Mouse (Mus musculus) urinary bladder, postnatal 4 days (tissue): ENCODE data around the gene Dpm3.

Experiments used
- DNase-seq, 2 experiments: peaks; one replicate each; pipeline ENCODE4 v3.0.0; 2021 to 2022; ENCODE audit warnings: low spot score in 2 of 2

Gene Dpm3

GRCm38 (mm10) chr3:89295685-89296230 lies 36.6 kb downstream of the Dpm3 start:
- DNase-seq: no peak

- no peak for DNase-seq
Measured at GRCm38 (mm10) chr3:89296761-89297396, 37.7 kb downstream of the Dpm3 start.

GRCm38 (mm10) chr3:89298908-89299307 lies 39.8 kb downstream of the Dpm3 start:
- no peak for DNase-seq

GRCm38 (mm10) chr3:89299499-89299898 lies 40.3 kb downstream of the Dpm3 start:
- DNase-seq: no peak

- no peak for DNase-seq
Measured at GRCm38 (mm10) chr3:89300071-89300470, 40.9 kb downstream of the Dpm3 start.

GRCm38 (mm10) chr3:89300514-89300913 lies 41.4 kb downstream of the Dpm3 start:
- no peak for DNase-seq

GRCm38 (mm10) chr3:89304440-89304839 lies 45.3 kb downstream of the Dpm3 start:
- no peak for DNase-seq

GRCm38 (mm10) chr3:89305105-89305504 lies 45.9 kb downstream of the Dpm3 start:
- no peak for DNase-seq

GRCm38 (mm10) chr3:89305551-89306325 lies 46.6 kb downstream of the Dpm3 start:
- no peak for DNase-seq

- peak in 1 of 2 experiments; percentile 45 for DNase-seq
Measured at GRCm38 (mm10) chr3:89308089-89308488, 48.9 kb downstream of the Dpm3 start.

- DNase-seq: no peak
Measured at GRCm38 (mm10) chr3:89314340-89314739, 55.2 kb downstream of the Dpm3 start.

- DNase-seq: no peak
Measured at GRCm38 (mm10) chr3:89314791-89315190, 55.6 kb downstream of the Dpm3 start.

GRCm38 (mm10) chr3:89315195-89315929 lies 56.2 kb downstream of the Dpm3 start:
- DNase-seq: peak; percentile 68 to 86

- DNase-seq: no peak
Measured at GRCm38 (mm10) chr3:89315930-89316831, 57.0 kb downstream of the Dpm3 start.
